Mouse (Mus musculus) ES-E14 (cell line): ENCODE data around the gene Commd1. TPM values are rescaled to one million over a fixed set of nuclear protein-coding genes. Genes with fewer than 3 reads are reported as not detected.

Experiments
- DNase-seq: peaks from one replicate; pipeline ENCODE4 v3.0.0-alpha.2; 2013; ENCODE audit warnings: low read depth, low spot score
- H3K27ac ChIP-seq: 2 replicates; pipeline ENCODE4 v1.5.1; 2012; ENCODE audit warnings: low read depth, mild to moderate bottlenecking, low read length, moderate library complexity, mixed read lengths; ENCODE audit not compliant: poor library complexity, insufficient read depth, severe bottlenecking
- H3K36me3 ChIP-seq: 2 replicates; pipeline ENCODE4 v1.6.1; 2012; ENCODE audit warnings: mild to moderate bottlenecking, low read length, moderate library complexity, mixed read lengths; ENCODE audit not compliant: control insufficient read depth, poor library complexity, insufficient read depth, severe bottlenecking
- H3K4me1 ChIP-seq, 2 experiments: fragments of 150-350 bp in 1 of 2; sonication (generic) in 1 of 2; 2 replicates each; pipeline ENCODE4 v1.6.1; 2012; ENCODE audit warnings: low read length in 2 of 2, mild to moderate bottlenecking in 1 of 2, mixed read lengths in 1 of 2; ENCODE audit not compliant: control insufficient read depth in 2 of 2, insufficient read depth in 2 of 2, poor library complexity in 1 of 2
- H3K4me3 ChIP-seq, 2 experiments: fragments of 150-350 bp in 1 of 2; sonication (generic) in 1 of 2; 2 replicates each; pipeline ENCODE4 v1.5.1; 2012; ENCODE audit warnings: low read length in 2 of 2, low read depth in 1 of 2, mild to moderate bottlenecking in 1 of 2, mixed read lengths in 1 of 2; ENCODE audit not compliant: insufficient read depth in 1 of 2, poor library complexity in 1 of 2, severe bottlenecking in 1 of 2
- H3K9ac ChIP-seq: 2 replicates; pipeline ENCODE4 v1.6.1; 2012; ENCODE audit warnings: low read depth, mild to moderate bottlenecking, low read length, mixed read lengths; ENCODE audit not compliant: poor library complexity, insufficient read depth, severe bottlenecking
- H3K9me3 ChIP-seq: fragments of 150-350 bp; sonication (generic); 2 replicates; pipeline ENCODE4 v1.6.1; 2012; ENCODE audit warnings: low read depth, mild to moderate bottlenecking, low read length; ENCODE audit not compliant: control insufficient read depth, insufficient read depth
- CHD2 ChIP-seq: IDR thresholded peaks from 2 replicates; pipeline ENCODE4 v1.6.1; 2014; ENCODE audit warnings: mild to moderate bottlenecking, low read depth, low read length, inconsistent platforms
- HCFC1 ChIP-seq: IDR thresholded peaks from 2 replicates; pipeline ENCODE4 v1.6.1; 2012; ENCODE audit warnings: low read length, inconsistent platforms, borderline replicate concordance; ENCODE audit not compliant: insufficient read depth
- MAFK ChIP-seq: IDR thresholded peaks from 2 replicates; pipeline ENCODE4 v1.6.1; 2014; ENCODE audit warnings: mild to moderate bottlenecking, low read depth, low read length, inconsistent platforms; ENCODE audit not compliant: insufficient read depth
- ZC3H11A ChIP-seq: IDR thresholded peaks from 2 replicates; pipeline ENCODE4 v1.6.1; 2012; ENCODE audit warnings: low read depth, mild to moderate bottlenecking, inconsistent platforms, low read length, borderline replicate concordance
- ZNF384 ChIP-seq: IDR thresholded peaks from 2 replicates; pipeline ENCODE4 v1.6.1; 2012; ENCODE audit warnings: low read depth, low read length, inconsistent platforms
- in situ Hi-C, 2 experiments: fragments of 600-800 bp; cut with MboI; formaldehyde crosslinking; loops; one replicate each; pipeline ENCODE4 v1.15.1; 2025; ENCODE audit warnings: low sequenced_read_pairs in 2 of 2, inconsistent platforms in 1 of 2; ENCODE audit not compliant: unreplicated experiment in 2 of 2
- total RNA-seq: library from RNA; depleted of rRNA; stranded (reverse); fragments of 300-350 nt; gene quantifications from 2 replicates; pipeline ENCODE4 v1.2.3, GENCODE M21; 2012

Gene Commd1
- total RNA-seq, 1 experiment, result 106 TPM

DNA sequence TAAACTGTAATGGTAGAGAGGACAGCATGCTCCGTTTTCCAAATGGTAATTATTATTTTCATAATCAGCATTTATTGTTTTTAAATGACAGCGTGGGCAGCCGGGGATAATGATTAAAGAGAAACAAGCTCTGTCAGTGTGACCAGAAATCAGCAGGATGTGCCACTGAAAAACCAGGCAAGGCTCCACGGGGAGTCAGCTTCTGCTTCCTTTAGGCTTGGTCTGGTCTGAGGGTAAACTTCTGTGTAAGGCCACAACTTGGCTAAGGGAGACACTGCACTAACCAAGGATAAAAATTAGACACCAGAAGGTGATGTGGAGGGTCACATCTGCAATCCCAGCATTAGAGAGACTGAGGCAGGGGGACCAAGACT, 109.9 kb downstream of the Commd1 start:
- H3K4me3 ChIP-seq, result no peak overlapping the region
- H3K27ac ChIP-seq, result no peak overlapping the region
- H3K4me1 ChIP-seq, result peaks cover 0 to 6% of the 10 kb centered on the region in 2 experiments; a peak in 1 of 4 replicates
- in situ Hi-C loops, result no loop called here
- H3K9me3 ChIP-seq, result no peaks in the 10 kb centered on the region
- no peaks in the 10 kb centered on the region for H3K36me3 ChIP-seq
- DNase-seq, result no peak
- no peak overlapping the region for H3K9ac ChIP-seq
- TF ChIP-seq MAFK (no peak), ZNF384 (no peak), ZC3H11A (no peak), HCFC1 (no peak), CHD2 (no peak)

DNA sequence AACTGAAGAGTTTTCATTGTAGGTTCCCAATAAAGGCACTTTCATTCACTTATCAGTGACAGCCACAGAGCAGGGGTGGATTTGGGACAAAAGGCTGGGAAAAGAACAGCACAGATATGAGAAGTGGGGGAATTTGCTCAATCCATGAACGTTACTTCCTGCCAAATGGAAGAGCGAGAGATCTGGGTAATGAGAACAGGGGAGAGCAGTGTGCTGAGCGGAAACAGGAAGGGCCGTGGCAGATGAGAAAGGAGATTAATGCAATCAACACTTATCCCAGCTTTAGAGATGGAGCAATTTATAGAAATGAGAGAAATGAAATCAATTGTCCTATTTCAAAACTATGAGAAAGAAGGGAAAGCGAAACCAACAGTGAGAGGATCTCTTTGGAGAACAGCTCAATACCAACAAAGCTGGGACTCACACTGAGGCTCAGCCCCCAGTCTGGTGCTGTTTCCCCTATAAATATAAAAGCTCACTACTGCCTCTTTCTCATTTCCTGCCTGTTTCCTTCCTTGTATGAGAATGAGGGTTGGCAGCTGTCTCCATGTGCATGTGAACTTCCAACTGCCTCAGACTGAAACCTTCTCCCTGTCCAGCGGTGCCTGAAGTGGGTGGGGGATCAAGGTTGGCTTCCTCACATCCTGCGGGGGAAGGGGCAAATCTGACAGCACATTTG, 110.4 kb downstream of the Commd1 start:
- H3K9me3 ChIP-seq, result no peaks in the 10 kb centered on the region
- H3K27ac ChIP-seq, result no peak overlapping the region
- H3K4me1 ChIP-seq, result peaks cover 0 to 6% of the 10 kb centered on the region in 2 experiments; a peak in 1 of 4 replicates
- in situ Hi-C loops, result no loop called here
- TF ChIP-seq ZC3H11A (no peak), HCFC1 (no peak), MAFK (no peak), CHD2 (no peak), ZNF384 (no peak)
- DNase-seq, result no peak
- no peaks in the 10 kb centered on the region for H3K36me3 ChIP-seq
- no peak overlapping the region for H3K9ac ChIP-seq
- no peak overlapping the region for H3K4me3 ChIP-seq

DNA sequence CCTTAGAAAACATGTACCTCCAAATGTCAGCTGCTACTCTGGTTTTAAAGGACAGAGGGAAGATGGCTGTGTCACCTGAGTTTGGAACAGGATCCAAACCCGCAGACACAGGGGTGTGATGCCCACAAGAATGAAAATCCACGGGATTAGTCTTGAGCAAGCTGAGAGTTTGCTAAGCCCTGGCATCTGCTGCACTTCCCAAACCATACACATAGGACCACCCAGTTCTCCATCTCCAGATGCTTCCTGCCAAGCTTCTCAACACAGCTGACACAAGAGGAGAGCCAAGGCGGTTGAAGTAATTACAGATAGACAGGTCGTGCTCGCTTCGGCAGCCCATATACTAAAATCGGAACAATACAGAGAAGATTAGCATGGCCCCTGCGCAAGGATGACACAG, 113.6 kb downstream of the Commd1 start:
- TF ChIP-seq CHD2 (no peak), HCFC1 (no peak), MAFK (no peak), ZNF384 (no peak)
- no peak overlapping the region for H3K27ac ChIP-seq
- peaks cover 0 to 11% of the 10 kb centered on the region in 2 experiments; a peak in 1 of 4 replicates for H3K4me1 ChIP-seq
- no peaks in the 10 kb centered on the region for H3K9me3 ChIP-seq
- in situ Hi-C loops, result no loop called here
- no peaks in the 10 kb centered on the region for H3K36me3 ChIP-seq
- no peak for DNase-seq
- H3K4me3 ChIP-seq, result no peak overlapping the region
- no peak overlapping the region for H3K9ac ChIP-seq

- Histone ChIP-seq H3K4me3 (no peak overlapping the region), H3K27ac (no peak overlapping the region), H3K36me3 (no peaks in the 10 kb centered on the region), H3K4me1 (peaks cover 0 to 9% of the 10 kb centered on the region in 2 experiments; a peak in 1 of 4 replicates), H3K9me3 (no peaks in the 10 kb centered on the region), H3K9ac (no peak overlapping the region)
- TF ChIP-seq ZC3H11A, result no peak
- TF ChIP-seq CHD2, result no peak
- DNase-seq, result no peak
- in situ Hi-C loops, result no loop called here
Observed at GRCm38 (mm10) chr11:22867691-22868090, 114.5 kb downstream of the Commd1 start.

DNA sequence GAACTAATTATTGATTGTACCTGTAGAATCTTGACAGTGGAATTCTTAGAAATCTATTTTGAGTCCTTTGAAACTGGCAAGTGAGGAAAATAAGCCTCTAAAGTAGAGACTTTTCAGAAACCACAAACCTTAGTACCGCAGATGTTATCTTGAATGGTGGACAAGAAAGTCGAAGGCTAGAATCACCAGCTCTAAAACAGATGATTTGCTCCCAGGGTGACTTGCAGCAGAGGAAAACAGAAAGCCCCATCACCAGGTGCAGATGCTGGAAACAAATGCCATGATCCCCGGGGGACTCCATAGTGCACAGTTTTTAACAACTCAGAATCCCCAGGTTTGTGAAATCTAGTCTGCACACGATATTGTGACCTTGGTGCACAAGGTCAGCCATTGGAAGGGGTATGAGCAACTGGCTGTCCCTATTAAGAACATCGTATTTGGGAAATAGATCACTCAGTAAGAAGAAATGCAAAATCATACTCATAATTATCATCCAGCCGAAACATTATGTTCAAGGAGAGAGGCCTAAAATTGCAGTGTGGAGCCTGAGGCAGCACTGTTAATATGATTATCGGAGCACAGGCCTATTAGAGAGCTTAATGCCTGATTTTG, 116.4 kb downstream of the Commd1 start:
- TF ChIP-seq ZNF384, result no peak
- no peak for TF ChIP-seq HCFC1
- TF ChIP-seq CHD2, result no peak
- TF ChIP-seq MAFK, result no peak
- TF ChIP-seq ZC3H11A, result no peak
- DNase-seq, result no peak
- no peaks in the 10 kb centered on the region for H3K9me3 ChIP-seq
- H3K27ac ChIP-seq, result no peak overlapping the region
- in situ Hi-C loops, result no loop called here
- no peak overlapping the region for H3K9ac ChIP-seq
- H3K36me3 ChIP-seq, result no peaks in the 10 kb centered on the region
- no peak overlapping the region for H3K4me3 ChIP-seq
- H3K4me1 ChIP-seq, result peaks cover 3 to 6% of the 10 kb centered on the region in 2 experiments; a peak in 1 of 4 replicates
